Mouse (Mus musculus) spleen, embryonic (tissue): ENCODE measurements around the gene Ugt2a1.
"Not testable (repeated sequence)": the region's sequence is repeated elsewhere in the genome, so short reads cannot be mapped to it uniquely, and the experiment has no call there.

Experiments used
- CTCF ChIA-PET: fragments of 350-600 bp; sonication (Branson Sonifier 250); formaldehyde crosslinking; loops from one replicate; lab custom pipeline; 2022; lab: Charles Lee

Ugt2a1 gene

GRCm38 (mm10) chr5:87490771-87491170, at the start of gene Ugt2a1:
Gene Ugt2a1 (minus strand): TSS chr5:87490871.
- CTCF ChIA-PET = no interaction called here

- CTCF ChIA-PET = no interaction called here
Observed at GRCm38 (mm10) chr5:87538111-87538510, 47.4 kb upstream of the Ugt2a1 start, which contains the start of gene Sult1b1. Gene Sult1b1 (minus strand): TSS chr5:87538195.

GRCm38 (mm10) chr5:87535994-87536644, 45.4 kb upstream of the Ugt2a1 start:
- CTCF ChIA-PET = no interaction called here

GRCm38 (mm10) chr5:87532288-87532687, 41.6 kb upstream of the Ugt2a1 start:
- CTCF ChIA-PET = no interaction called here

- CTCF ChIA-PET = not testable (repeated sequence)
Observed at GRCm38 (mm10) chr5:87523561-87523960, 32.9 kb upstream of the Ugt2a1 start.

GRCm38 (mm10) chr5:87505776-87506458, 15.2 kb upstream of the Ugt2a1 start:
- CTCF ChIA-PET = no interaction called here

GRCm38 (mm10) chr5:87502687-87503086, 12.0 kb upstream of the Ugt2a1 start:
- CTCF ChIA-PET = no interaction called here

GRCm38 (mm10) chr5:87499341-87499740, 8.7 kb upstream of the Ugt2a1 start:
- CTCF ChIA-PET = no interaction called here

- CTCF ChIA-PET = no interaction called here
Observed at GRCm38 (mm10) chr5:87498936-87499335, 8.3 kb upstream of the Ugt2a1 start.

GRCm38 (mm10) chr5:87486706-87487105, 4.0 kb downstream of the Ugt2a1 start, which contains the start of gene Gm43638:
Gene Gm43638 (minus strand): TSS chr5:87486806.
- CTCF ChIA-PET = interaction anchor here (0.6 kb wide), 1 partner anchor 784 kb away, joined by 3 read pairs; no protein-coding TSS in a partner anchor

GRCm38 (mm10) chr5:87482160-87482559, 8.5 kb downstream of the Ugt2a1 start, which contains the start of gene Ugt2a2:
Gene Ugt2a2 (minus strand): TSS chr5:87482260.
- CTCF ChIA-PET = no interaction called here

GRCm38 (mm10) chr5:87458810-87459209, 31.9 kb downstream of the Ugt2a1 start:
- CTCF ChIA-PET = no interaction called here

GRCm38 (mm10) chr5:87457701-87458100, 33.0 kb downstream of the Ugt2a1 start:
- CTCF ChIA-PET = no interaction called here

GRCm38 (mm10) chr5:87456216-87456850, 34.3 kb downstream of the Ugt2a1 start:
- CTCF ChIA-PET = no interaction called here

GRCm38 (mm10) chr5:87455519-87455918, 35.2 kb downstream of the Ugt2a1 start:
- CTCF ChIA-PET = no interaction called here

GRCm38 (mm10) chr5:87452514-87452913, 38.2 kb downstream of the Ugt2a1 start:
- CTCF ChIA-PET = not testable (repeated sequence)

- CTCF ChIA-PET = no interaction called here
Observed at GRCm38 (mm10) chr5:87436264-87436663, 54.4 kb downstream of the Ugt2a1 start.

GRCm38 (mm10) chr5:87425676-87426075, 65.0 kb downstream of the Ugt2a1 start:
- CTCF ChIA-PET = no interaction called here

- CTCF ChIA-PET = not testable (repeated sequence)
Observed at GRCm38 (mm10) chr5:87424041-87424440, 66.6 kb downstream of the Ugt2a1 start, which contains the start of gene Ugt2b38. Gene Ugt2b38 (minus strand): TSS chr5:87424203.
